Mouse (Mus musculus): ENCODE data around the gene Trmt1. TPM values are rescaled to one million over a fixed set of nuclear protein-coding genes. Genes with fewer than 3 reads are reported as not detected.

Gene Trmt1
- polyA plus RNA-seq, 1 experiment from 2014 or later = 43.4 TPM

DNA sequence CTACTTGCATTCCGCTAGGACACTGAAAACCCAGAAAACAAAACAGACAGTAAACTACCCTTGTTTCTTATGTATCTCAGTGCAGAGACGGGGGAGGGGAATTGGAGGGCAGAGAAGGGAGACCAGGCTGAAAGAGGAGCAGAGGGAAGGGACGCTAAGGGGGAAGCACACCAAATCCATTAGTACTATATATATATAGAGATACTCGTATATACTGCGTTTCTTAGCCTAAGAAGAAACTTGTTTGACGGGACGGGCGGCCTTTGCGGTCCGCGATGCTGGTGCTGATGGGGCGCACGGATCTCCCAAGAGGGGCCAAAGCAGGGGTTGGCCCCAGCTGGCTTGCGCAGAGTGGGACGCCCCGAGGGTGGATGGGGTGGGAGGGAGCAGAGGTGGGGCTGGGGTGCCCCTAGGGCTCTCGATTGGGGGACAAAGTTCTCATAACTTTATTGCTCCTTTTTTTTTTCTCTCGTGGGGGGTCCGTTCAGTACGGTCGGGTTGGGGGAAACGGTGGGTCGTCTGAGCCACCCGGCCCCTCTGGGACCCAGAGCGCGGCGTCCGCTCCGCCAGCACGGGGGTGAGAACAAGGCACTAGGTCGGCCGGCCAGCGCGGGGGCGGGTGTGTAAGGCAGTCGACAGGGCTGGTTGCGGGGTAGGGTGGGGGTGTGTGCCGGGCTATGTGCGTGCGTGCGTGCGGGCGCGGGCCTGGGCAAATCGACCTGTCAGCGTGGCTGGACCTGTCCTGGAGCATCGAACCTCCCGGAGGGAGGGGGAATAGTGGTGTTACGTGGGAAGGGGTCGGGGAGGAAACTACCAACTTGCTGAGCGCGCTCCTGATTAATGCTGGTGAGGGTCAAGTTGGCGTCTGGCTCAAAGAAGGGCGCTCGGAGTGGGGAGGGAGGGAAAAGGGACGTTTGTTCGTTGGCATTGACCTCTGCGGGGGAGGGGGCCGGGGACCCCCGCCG lies 19.0 kb downstream of the Trmt1 start:
- peak; percentile 35 for DNase-seq (ENCODE audit: low spot score)
- peak overlapping the region; percentile 32; the same call in 1 of the 2 replicates for H3K9ac ChIP-seq (replicated peaks; ENCODE audit: low read depth)
- H3K4me1 ChIP-seq (ENCODE audit: insufficient read depth, low read depth, low read length) = peaks cover 13% of the 10 kb centered on the region
- no peaks in the 10 kb centered on the region for H3K36me3 ChIP-seq (ENCODE audit: insufficient read depth, low read length)
- TF ChIP-seq CTCF (IDR thresholded peaks at IDR 0.05) (no peak), EP300 (IDR thresholded peaks at IDR 0.05) (no peak)
- no peaks in the 10 kb centered on the region for H3K27me3 ChIP-seq (replicated peaks; ENCODE audit: insufficient read depth, low read length)
- no peaks in the 10 kb centered on the region for H3K9me3 ChIP-seq (ENCODE audit: low read length)
- 13% methylated on average over 50 of the region's 61 CpGs for WGBS
- H3K4me2 ChIP-seq (replicated peaks; ENCODE audit: low read depth, low read length) = peak overlapping the region; percentile 69
- peak overlapping the region; percentile 81 for H3K27ac ChIP-seq (ENCODE audit: low read length)
- peak overlapping the region; percentile 32 for H3K4me3 ChIP-seq (ENCODE audit: low read depth, low read length)
- no peak for ATAC-seq

DNA sequence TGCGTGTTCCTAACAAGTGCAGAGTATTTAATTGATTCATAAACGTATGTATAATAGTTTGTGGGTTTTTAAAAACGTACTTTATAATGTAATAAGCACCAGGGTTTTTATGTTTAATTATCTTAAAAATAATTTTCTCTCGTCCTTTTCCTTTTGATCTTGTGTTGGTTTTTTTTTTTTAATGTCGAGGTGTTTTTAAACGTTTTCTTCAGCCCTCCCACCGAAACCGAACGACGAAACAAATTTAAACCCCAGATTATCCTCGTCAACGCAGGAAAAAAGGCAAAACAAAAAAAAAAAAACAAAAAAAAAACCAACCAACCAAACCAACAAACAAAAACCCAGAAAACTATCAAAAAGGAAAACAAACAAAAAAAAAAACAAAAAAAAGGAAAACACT lies 19.9 kb downstream of the Trmt1 start:
- Histone ChIP-seq H3K27ac (ENCODE audit: low read length) (peak overlapping the region; percentile 88), H3K4me2 (replicated peaks; ENCODE audit: low read depth, low read length) (peak overlapping the region; percentile 69), H3K27me3 (replicated peaks; ENCODE audit: insufficient read depth, low read length) (no peaks in the 10 kb centered on the region), H3K36me3 (ENCODE audit: insufficient read depth, low read length) (no peaks in the 10 kb centered on the region), H3K9me3 (ENCODE audit: low read length) (no peaks in the 10 kb centered on the region), H3K4me1 (ENCODE audit: insufficient read depth, low read depth, low read length) (peaks cover 13% of the 10 kb centered on the region), H3K9ac (replicated peaks; ENCODE audit: low read depth) (peak overlapping the region; percentile 32; the same call in 1 of the 2 replicates), H3K4me3 (ENCODE audit: low read depth, low read length) (peak overlapping the region; percentile 32)
- WGBS = 40% methylated on average over 12 of the region's 12 CpGs
- TF ChIP-seq CTCF (IDR thresholded peaks at IDR 0.05) (no peak), EP300 (IDR thresholded peaks at IDR 0.05) (no peak)
- no peak for DNase-seq (ENCODE audit: low spot score)
- no peak for ATAC-seq

DNA sequence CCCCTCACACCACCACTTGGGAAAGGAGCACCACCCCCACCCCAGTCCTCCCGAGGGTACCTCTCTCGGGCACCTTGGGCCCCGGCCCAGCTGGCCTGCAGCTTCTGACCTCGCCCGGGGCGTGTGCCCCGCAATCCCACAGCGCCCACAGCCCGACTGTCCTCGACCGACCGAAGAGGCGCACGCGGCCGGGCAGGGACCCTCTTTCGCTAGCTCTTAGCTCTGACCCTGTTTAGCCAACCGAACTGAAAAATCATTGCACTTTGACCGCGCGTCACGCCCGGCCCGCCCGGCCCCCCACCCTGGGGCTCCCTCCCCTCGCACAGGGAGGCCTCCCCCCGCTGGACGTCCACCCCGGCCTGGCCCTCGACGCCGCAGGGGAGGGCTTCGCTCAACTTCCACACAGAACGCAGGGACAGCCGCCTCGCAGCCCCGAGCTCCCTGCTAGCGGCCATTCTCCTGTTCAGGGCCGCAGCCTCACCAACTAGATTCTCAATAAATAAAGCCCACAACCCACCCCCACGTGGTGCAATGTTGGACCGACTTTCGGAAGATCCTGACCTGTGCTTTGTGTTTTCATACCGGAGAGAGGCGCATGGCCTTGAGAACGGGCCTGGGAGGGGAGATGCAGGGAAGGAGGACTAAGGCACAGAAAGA lies 20.6 kb downstream of the Trmt1 start:
- H3K9me3 ChIP-seq (ENCODE audit: low read length) = no peaks in the 10 kb centered on the region
- peaks cover 19% of the 10 kb centered on the region for H3K4me1 ChIP-seq (ENCODE audit: insufficient read depth, low read depth, low read length)
- TF ChIP-seq EP300 (IDR thresholded peaks at IDR 0.05) (no peak), CTCF (IDR thresholded peaks at IDR 0.05) (no peak)
- DNase-seq (ENCODE audit: low spot score) (peak; percentile 54), ATAC-seq (peak; percentile 29)
- H3K27ac ChIP-seq (ENCODE audit: low read length) = peak overlapping the region; percentile 88
- no peaks in the 10 kb centered on the region for H3K27me3 ChIP-seq (replicated peaks; ENCODE audit: insufficient read depth, low read length)
- peak overlapping the region; percentile 69 for H3K4me2 ChIP-seq (replicated peaks; ENCODE audit: low read depth, low read length)
- H3K9ac ChIP-seq (replicated peaks; ENCODE audit: low read depth) = peak overlapping the region; percentile 29; the same call in 1 of the 2 replicates
- peak overlapping the region; percentile 25 for H3K4me3 ChIP-seq (ENCODE audit: low read depth, low read length)
- 19% methylated on average over 42 of the region's 45 CpGs for WGBS
- no peaks in the 10 kb centered on the region for H3K36me3 ChIP-seq (ENCODE audit: insufficient read depth, low read length)

DNA sequence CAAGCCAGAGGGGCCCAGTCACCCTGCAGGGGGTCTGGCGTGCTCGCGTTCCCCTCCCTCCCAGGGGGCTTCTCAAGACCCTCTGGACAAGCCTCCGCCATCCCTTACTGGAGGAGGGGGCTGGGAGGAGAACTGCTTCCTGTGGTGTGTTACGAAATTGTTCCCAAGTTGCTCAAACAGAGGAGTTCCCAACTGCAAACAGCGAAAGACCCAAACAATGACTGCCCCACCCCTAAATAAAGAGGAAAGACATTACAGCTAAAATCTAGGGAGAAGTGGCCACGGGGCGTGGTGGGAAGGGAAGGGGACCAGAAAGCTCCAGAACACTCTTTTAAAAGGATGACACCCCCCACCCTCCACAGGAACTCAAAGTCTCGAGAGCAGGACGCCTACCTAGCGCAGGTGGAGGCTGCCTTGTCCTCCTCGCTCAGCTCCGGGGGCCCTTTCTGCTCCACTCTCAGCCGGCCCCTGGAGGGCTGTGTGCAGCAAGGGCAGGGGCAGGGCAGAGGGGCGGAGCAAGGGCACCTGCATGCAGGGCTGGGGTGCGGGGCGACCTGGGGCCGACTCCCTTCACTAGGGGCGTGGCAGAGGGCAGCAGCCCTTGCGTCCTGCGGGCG lies 21.3 kb downstream of the Trmt1 start:
- TF ChIP-seq CTCF (IDR thresholded peaks at IDR 0.05) = no peak
- peak; percentile 79 for TF ChIP-seq EP300 (IDR thresholded peaks at IDR 0.05)
- H3K27ac ChIP-seq (ENCODE audit: low read length) = peak overlapping the region; percentile 88
- H3K9me3 ChIP-seq (ENCODE audit: low read length) = no peaks in the 10 kb centered on the region
- peaks cover 22% of the 10 kb centered on the region for H3K4me1 ChIP-seq (ENCODE audit: insufficient read depth, low read depth, low read length)
- peak; percentile 56 for ATAC-seq
- no peaks in the 10 kb centered on the region for H3K36me3 ChIP-seq (ENCODE audit: insufficient read depth, low read length)
- WGBS = 19% methylated on average over 22 of the region's 22 CpGs
- peak overlapping the region; percentile 25 for H3K4me3 ChIP-seq (ENCODE audit: low read depth, low read length)
- no peaks in the 10 kb centered on the region for H3K27me3 ChIP-seq (replicated peaks; ENCODE audit: insufficient read depth, low read length)
- DNase-seq (ENCODE audit: low spot score) = peak; percentile 93
- peak overlapping the region; percentile 39 for H3K9ac ChIP-seq (replicated peaks; ENCODE audit: low read depth)
- peak overlapping the region; percentile 69 for H3K4me2 ChIP-seq (replicated peaks; ENCODE audit: low read depth, low read length)

DNA sequence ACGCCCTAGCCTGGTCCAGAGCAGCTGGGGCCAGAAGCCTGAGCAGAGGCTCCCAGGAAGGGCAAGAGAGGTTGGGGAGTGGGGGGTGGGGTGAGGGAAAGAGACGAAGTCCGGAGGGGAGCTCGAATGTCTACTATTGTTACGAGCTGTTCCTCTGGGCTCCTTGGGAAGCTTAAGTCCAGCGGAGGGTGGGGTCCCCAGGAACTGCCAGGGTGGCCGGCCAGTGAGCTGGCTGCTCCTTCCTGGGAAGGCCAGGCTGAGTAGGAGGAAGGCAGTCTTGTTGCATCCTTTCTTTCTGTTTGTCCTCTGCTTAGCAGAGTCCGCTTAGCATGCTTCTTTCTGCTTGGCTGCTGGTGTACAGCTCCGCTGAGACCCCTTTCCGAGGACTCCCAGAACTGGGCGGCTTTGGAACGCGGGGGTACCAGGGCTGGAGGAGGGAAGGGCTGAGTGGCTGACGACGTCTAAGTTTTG lies 22.0 kb downstream of the Trmt1 start:
- peaks cover 27% of the 10 kb centered on the region for H3K4me1 ChIP-seq (ENCODE audit: insufficient read depth, low read depth, low read length)
- ATAC-seq (no peak), DNase-seq (ENCODE audit: low spot score) (peak; percentile 53)
- TF ChIP-seq EP300 (IDR thresholded peaks at IDR 0.05) = 0 out of 2 replicates have a peak, but pooled peaks have one; percentile 33
- TF ChIP-seq CTCF (IDR thresholded peaks at IDR 0.05) = no peak
- 38% methylated on average over 15 of the region's 15 CpGs for whole genome bisulfite sequencing
- peak overlapping the region; percentile 69 for H3K4me2 ChIP-seq (replicated peaks; ENCODE audit: low read depth, low read length)
- peak overlapping the region; percentile 88 for H3K27ac ChIP-seq (ENCODE audit: low read length)
- H3K9ac ChIP-seq (replicated peaks; ENCODE audit: low read depth) = peak overlapping the region; percentile 39; the same call in 1 of the 2 replicates
- H3K27me3 ChIP-seq (replicated peaks; ENCODE audit: insufficient read depth, low read length) = no peaks in the 10 kb centered on the region
- no peaks in the 10 kb centered on the region for H3K36me3 ChIP-seq (ENCODE audit: insufficient read depth, low read length)
- H3K4me3 ChIP-seq (ENCODE audit: low read depth, low read length) = no peak overlapping the region; the same call in 1 of the 2 replicates
- no peaks in the 10 kb centered on the region for H3K9me3 ChIP-seq (ENCODE audit: low read length)

Data from lung, postnatal 0 days (tissue).